Mouse (Mus musculus): ENCODE data around the gene Fam3a. TPM values are rescaled to one million over a fixed set of nuclear protein-coding genes. Genes with fewer than 3 reads are reported as not detected.
A peak's percentile ranks its signal among the peaks of the same experiment; 100 is the strongest.
"Not testable (repeated sequence)": the region's sequence is repeated elsewhere in the genome, so short reads cannot be mapped to it uniquely, and the experiment has no call there.

Gene Fam3a
- polyA plus RNA-seq, 1 experiment from 2014 or later = 28.4 TPM

GRCm38 (mm10) chrX:74384451-74384850 is 8.6 kb downstream of the Fam3a start:
- H3K27me3 ChIP-seq (ENCODE audit: low read depth, poor library complexity, severe bottlenecking) = peaks cover 15% of the 10 kb centered on the region; the same call in 1 of the 2 replicates
- no peaks in the 10 kb centered on the region for H3K4me1 ChIP-seq
- WGBS = 77% methylated on average over 2 of the region's 2 CpGs
- no peak for DNase-seq (ENCODE audit: low spot score)
- peaks cover 34% of the 10 kb centered on the region for H3K36me3 ChIP-seq
- no peak overlapping the region for H3K4me3 ChIP-seq
- no peak overlapping the region for H3K27ac ChIP-seq
- H3K9me3 ChIP-seq (replicated peaks) = no peaks in the 10 kb centered on the region

GRCm38 (mm10) chrX:74372888-74373549 is 20.1 kb downstream of the Fam3a start, which contains the start of the genes Ubl4a and Slc10a3:
TSS of gene Ubl4a (minus strand) at chrX:74373218.
TSS of gene Slc10a3 (minus strand) at chrX:74373349.
- WGBS = 15% methylated on average over 32 of the region's 32 CpGs
- peak within 1 kb of the TSS; percentile 68 for H3K27ac ChIP-seq
- H3K27me3 ChIP-seq (ENCODE audit: low read depth, poor library complexity, severe bottlenecking) = peaks cover 5% of the 10 kb centered on the region; the same call in 1 of the 2 replicates

GRCm38 (mm10) chrX:74368209-74368909 is 24.7 kb downstream of the Fam3a start:
- peak; percentile 78 for DNase-seq (ENCODE audit: low spot score)
- 7% methylated on average over 44 of the region's 49 CpGs for WGBS
- Histone ChIP-seq H3K36me3 (peaks cover 30% of the 10 kb centered on the region), H3K4me3 (peak overlapping the region; percentile 66), H3K9me3 (replicated peaks) (no peaks in the 10 kb centered on the region), H3K27me3 (ENCODE audit: low read depth, poor library complexity, severe bottlenecking) (peaks cover 17% of the 10 kb centered on the region; the same call in 1 of the 2 replicates), H3K27ac (peak overlapping the region; percentile 85), H3K4me1 (peaks cover 7% of the 10 kb centered on the region; the same call in 1 of the 2 replicates)

More at GRCm38 (mm10) chrX:74372888-74373549, 20.1 kb downstream of the Fam3a start, which contains the start of the genes Ubl4a and Slc10a3:
- DNase-seq (ENCODE audit: low spot score) = peak; percentile 81
- Histone ChIP-seq H3K4me3 (peak within 1 kb of the TSS; percentile 55), H3K4me1 (peaks cover 5% of the 10 kb centered on the region; the same call in 1 of the 2 replicates), H3K36me3 (peaks cover 13% of the 10 kb centered on the region), H3K9me3 (replicated peaks) (no peaks in the 10 kb centered on the region)

DNA sequence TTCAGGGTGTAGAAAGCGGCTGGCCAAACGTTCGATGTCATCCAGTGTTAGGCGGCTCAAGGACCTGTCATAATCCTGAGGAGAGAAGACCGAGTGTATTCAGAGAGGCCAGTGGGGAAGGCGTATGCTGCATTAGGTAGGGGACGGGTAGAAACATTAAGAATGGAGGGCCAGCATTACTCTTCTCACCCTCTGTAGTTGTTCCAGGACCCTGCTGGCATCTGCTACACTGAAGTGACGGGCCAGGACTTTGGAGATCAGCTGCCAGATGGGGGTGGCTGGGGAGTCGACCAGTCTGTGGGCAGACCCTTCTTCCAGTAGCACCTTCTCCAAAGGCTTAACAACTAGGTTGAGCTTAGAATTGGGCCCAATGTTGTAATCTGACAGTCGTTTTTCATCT is 25.6 kb downstream of the Fam3a start:
- H3K4me1 ChIP-seq = peaks cover 7% of the 10 kb centered on the region; the same call in 1 of the 2 replicates
- H3K9me3 ChIP-seq (replicated peaks) = no peaks in the 10 kb centered on the region
- peaks cover 30% of the 10 kb centered on the region for H3K36me3 ChIP-seq
- H3K27ac ChIP-seq = peak overlapping the region; percentile 85
- 71% methylated on average over 10 of the region's 10 CpGs for WGBS
- H3K4me3 ChIP-seq = peak overlapping the region; percentile 66
- peaks cover 17% of the 10 kb centered on the region; the same call in 1 of the 2 replicates for H3K27me3 ChIP-seq (ENCODE audit: low read depth, poor library complexity, severe bottlenecking)
- no peak for DNase-seq (ENCODE audit: low spot score)

DNA sequence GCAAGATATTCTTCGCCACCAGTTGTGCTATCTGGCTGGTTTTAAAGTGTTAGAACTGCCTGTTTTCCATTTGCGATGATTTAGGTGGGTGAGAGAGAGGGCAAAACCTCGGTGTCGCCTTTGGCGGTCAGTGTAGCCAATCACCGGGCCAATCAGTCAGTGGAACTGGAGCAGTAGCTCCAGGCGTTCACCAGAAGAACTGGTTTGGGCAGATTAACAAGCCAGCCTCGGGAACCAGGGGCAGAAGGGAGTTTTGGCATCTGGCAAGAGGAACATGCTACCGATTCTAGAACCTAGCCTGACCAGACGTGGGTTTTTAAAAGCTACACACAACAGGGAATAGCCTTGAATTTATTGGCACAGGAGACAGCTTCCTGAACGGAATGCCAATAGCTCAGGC is 33.9 kb downstream of the Fam3a start:
- Histone ChIP-seq H3K27ac (no peak overlapping the region), H3K36me3 (no peaks in the 10 kb centered on the region), H3K9me3 (replicated peaks) (no peaks in the 10 kb centered on the region), H3K4me3 (no peak overlapping the region), H3K4me1 (no peaks in the 10 kb centered on the region), H3K27me3 (ENCODE audit: low read depth, poor library complexity, severe bottlenecking) (no peaks in the 10 kb centered on the region)
- WGBS = 39% methylated on average over 11 of the region's 11 CpGs
- no peak for DNase-seq (ENCODE audit: low spot score)

- H3K36me3 ChIP-seq; H3K4me1 ChIP-seq; H3K27ac ChIP-seq; H3K9me3 ChIP-seq (replicated peaks); H3K27me3 ChIP-seq (ENCODE audit: low read depth, poor library complexity, severe bottlenecking); DNase-seq (ENCODE audit: low spot score); H3K4me3 ChIP-seq: not testable (repeated sequence)
- WGBS = 88% methylated on average over 3 of the region's 3 CpGs
These were observed 36.0 kb downstream of the Fam3a start for GRCm38 (mm10) chrX:74357069-74357468.

DNA sequence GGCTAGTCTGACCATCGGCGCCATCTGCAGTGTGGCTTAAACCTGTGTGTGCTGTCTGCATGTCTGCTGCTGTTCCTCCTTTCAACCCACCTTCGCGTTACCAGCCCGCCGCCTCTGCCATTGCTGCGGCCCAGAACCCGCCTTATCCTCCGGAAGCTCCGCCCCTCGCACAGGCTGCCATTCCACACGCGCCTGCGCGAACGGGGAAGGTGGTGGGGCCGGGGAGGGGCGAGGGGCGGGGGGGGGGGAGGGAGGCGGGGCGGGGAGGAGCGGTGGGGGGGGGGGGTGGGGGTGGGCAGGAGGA is 39.7 kb downstream of the Fam3a start, which contains the start of gene Lage3:
TSS of gene Lage3 (minus strand) at position 152 of the 304 bp plus-strand sequence.
- Histone ChIP-seq H3K27ac (peak within 1 kb of the TSS; percentile 80), H3K36me3 (no peaks in the 10 kb centered on the region), H3K9me3 (replicated peaks) (no peaks in the 10 kb centered on the region), H3K4me1 (no peaks in the 10 kb centered on the region), H3K27me3 (ENCODE audit: low read depth, poor library complexity, severe bottlenecking) (no peaks in the 10 kb centered on the region), H3K4me3 (peak within 1 kb of the TSS; percentile 56)
- DNase-seq (ENCODE audit: low spot score) = peak; percentile 75
- WGBS = 10% methylated on average over 9 of the region's 22 CpGs

DNA sequence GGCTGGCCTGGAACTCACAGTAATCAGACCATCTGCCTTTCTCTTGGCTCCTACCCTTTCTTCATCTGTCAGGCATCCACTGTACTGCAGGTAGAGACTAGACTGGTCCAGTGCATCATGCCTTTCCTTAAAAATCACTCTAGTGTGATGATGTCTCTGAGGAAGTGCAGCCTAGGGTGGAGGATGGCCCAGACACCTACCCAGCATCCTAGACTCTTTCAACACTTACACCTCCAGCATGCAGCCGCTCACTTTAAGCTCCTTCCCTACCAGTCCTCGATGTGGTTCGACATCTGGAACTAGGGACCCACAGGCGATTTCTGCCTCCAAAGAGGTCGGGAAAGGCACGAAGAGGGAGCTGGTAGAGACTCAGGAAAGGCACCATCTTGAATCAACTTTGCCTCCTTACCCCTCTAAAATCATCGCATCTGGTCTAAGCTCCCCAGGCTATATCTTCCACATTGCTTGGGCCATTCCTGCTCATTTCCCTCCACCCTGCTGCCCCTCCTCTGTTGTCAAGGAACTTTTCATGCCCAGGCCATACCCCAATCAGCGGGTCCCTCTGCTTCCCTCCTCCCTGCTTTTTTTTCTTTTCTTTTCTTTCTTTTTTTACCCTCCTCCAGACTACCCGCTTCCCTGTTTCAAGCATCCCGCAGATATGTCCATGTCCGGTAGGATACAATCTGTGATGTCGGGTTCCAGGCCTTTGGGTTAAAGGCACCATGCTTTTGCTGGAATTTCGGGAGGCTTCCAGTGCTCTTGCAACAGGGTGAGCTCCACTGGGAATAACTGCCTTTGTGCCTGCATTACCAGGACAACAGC is 40.2 kb downstream of the Fam3a start:
- Histone ChIP-seq H3K4me1 (no peaks in the 10 kb centered on the region), H3K9me3 (replicated peaks) (no peaks in the 10 kb centered on the region), H3K4me3 (peak overlapping the region; percentile 56), H3K27me3 (ENCODE audit: low read depth, poor library complexity, severe bottlenecking) (no peaks in the 10 kb centered on the region), H3K36me3 (no peaks in the 10 kb centered on the region), H3K27ac (peak overlapping the region; percentile 80)
- DNase-seq (ENCODE audit: low spot score) = no peak
- WGBS = 25% methylated on average over 13 of the region's 13 CpGs

Other genes with a start within 250 kb of the Fam3a start
- gene Tex28, start 225.4 kb downstream of the Fam3a start, polyA plus RNA-seq (2016; fragmentation: Nextera tagmentation; extraction: Ambion mirVana) = not detected in 2 replicates
- 0.05 and 0.06 TPM in 2 replicates for gene Tktl1, start 216.0 kb downstream of the Fam3a start, polyA plus RNA-seq (2016; fragmentation: Nextera tagmentation; extraction: Ambion mirVana)
- gene Flna, start 143.5 kb downstream of the Fam3a start, polyA plus RNA-seq (2016; fragmentation: Nextera tagmentation; extraction: Ambion mirVana) = 273 and 333 TPM in 2 replicates
- gene Emd, start 138.6 kb downstream of the Fam3a start, polyA plus RNA-seq (2016; fragmentation: Nextera tagmentation; extraction: Ambion mirVana) = 25.2 and 29.8 TPM in 2 replicates
- 862 and 901 TPM in 2 replicates for gene Rpl10, start 122.5 kb downstream of the Fam3a start, polyA plus RNA-seq (2016; fragmentation: Nextera tagmentation; extraction: Ambion mirVana)
- gene Taz, start 111.4 kb downstream of the Fam3a start, polyA plus RNA-seq (2016; fragmentation: Nextera tagmentation; extraction: Ambion mirVana) = 69.0 and 80.5 TPM in 2 replicates
- gene Dnase1l1, start 110.9 kb downstream of the Fam3a start, polyA plus RNA-seq (2016; fragmentation: Nextera tagmentation; extraction: Ambion mirVana) = 3.4 and 5.0 TPM in 2 replicates
- 80.1 and 90.7 TPM in 2 replicates for gene Atp6ap1, start 96.2 kb downstream of the Fam3a start, polyA plus RNA-seq (2016; fragmentation: Nextera tagmentation; extraction: Ambion mirVana)
- gene Gdi1, start 88.3 kb downstream of the Fam3a start, polyA plus RNA-seq (2016; fragmentation: Nextera tagmentation; extraction: Ambion mirVana) = 154 and 206 TPM in 2 replicates
- 55.3 and 62.7 TPM in 2 replicates for gene Fam50a, start 80.2 kb downstream of the Fam3a start, polyA plus RNA-seq (2016; fragmentation: Nextera tagmentation; extraction: Ambion mirVana)
- 14.4 and 17.1 TPM in 2 replicates for gene Plxna3, start 64.2 kb downstream of the Fam3a start, polyA plus RNA-seq (2016; fragmentation: Nextera tagmentation; extraction: Ambion mirVana)
- 113 and 125 TPM in 2 replicates for gene Lage3, start 39.7 kb downstream of the Fam3a start, polyA plus RNA-seq (2016; fragmentation: Nextera tagmentation; extraction: Ambion mirVana)
- 57.7 and 59.8 TPM in 2 replicates for gene Ubl4a, start 20.1 kb downstream of the Fam3a start, polyA plus RNA-seq (2016; fragmentation: Nextera tagmentation; extraction: Ambion mirVana)
- gene Slc10a3, start 19.9 kb downstream of the Fam3a start, polyA plus RNA-seq (2016; fragmentation: Nextera tagmentation; extraction: Ambion mirVana) = 12.2 and 13.2 TPM in 2 replicates
- gene Ikbkg, start within 50 bp of the Fam3a start, polyA plus RNA-seq (2016; fragmentation: Nextera tagmentation; extraction: Ambion mirVana) = 16.7 and 17.8 TPM in 2 replicates
- gene G6pdx, start 35.9 kb upstream of the Fam3a start, polyA plus RNA-seq (2016; fragmentation: Nextera tagmentation; extraction: Ambion mirVana) = 53.8 and 54.9 TPM in 2 replicates
- gene Gm6880, start 88.1 kb upstream of the Fam3a start, polyA plus RNA-seq (2016; fragmentation: Nextera tagmentation; extraction: Ambion mirVana) = not detected in 2 replicates
- not detected in 2 replicates for gene Olfr1326-ps1, start 181.6 kb upstream of the Fam3a start, polyA plus RNA-seq (2016; fragmentation: Nextera tagmentation; extraction: Ambion mirVana)
- gene Olfr1325, start 199.4 kb upstream of the Fam3a start, polyA plus RNA-seq (2016; fragmentation: Nextera tagmentation; extraction: Ambion mirVana) = not detected in 2 replicates

Measured in limb, embryonic 10.5 days (tissue).